Mouse (Mus musculus) heart, adult 2 months (tissue): ENCODE data around the gene Ttyh3. TPM values are rescaled to one million over a fixed set of nuclear protein-coding genes. Genes with fewer than 3 reads are reported as not detected.

Experiments used
- DNase-seq, 2 experiments: peaks; one replicate each; pipeline ENCODE4 v3.0.0; 2021
- H3K27ac ChIP-seq: fragments of 200-600 bp; 2 replicates; pipeline ENCODE4 v1.8.1; 2022
- H3K27me3 ChIP-seq: fragments of 200-500 bp; 2 replicates; pipeline ENCODE4 v1.6.1; 2012; ENCODE audit warnings: mild to moderate bottlenecking, low read length, inconsistent platforms, mixed read lengths; ENCODE audit not compliant: control insufficient read depth, insufficient read depth
- H3K36me3 ChIP-seq: fragments of 200-500 bp; 2 replicates; pipeline ENCODE4 v1.6.1; 2012; ENCODE audit warnings: low read length, inconsistent platforms; ENCODE audit not compliant: control insufficient read depth, insufficient read depth
- H3K4me1 ChIP-seq: fragments of 200-500 bp; 2 replicates; pipeline ENCODE4 v1.6.1; 2011; ENCODE audit warnings: low read length; ENCODE audit not compliant: control insufficient read depth, insufficient read depth
- H3K4me3 ChIP-seq: fragments of 200-600 bp; 2 replicates; pipeline ENCODE4 v1.8.1; 2022
- H3K79me2 ChIP-seq: fragments of 200-500 bp; replicated peaks from 2 replicates; pipeline ENCODE4 v1.6.1; 2012; ENCODE audit warnings: mild to moderate bottlenecking, inconsistent platforms, low read length, moderate library complexity, mixed read lengths; ENCODE audit not compliant: control insufficient read depth, insufficient read depth
- H3K9ac ChIP-seq: fragments of 200-500 bp; 2 replicates; pipeline ENCODE4 v1.6.1; 2012; ENCODE audit warnings: low read depth, mild to moderate bottlenecking, control low read depth, inconsistent platforms, low read length, mixed read lengths
- CTCF ChIP-seq: fragments of 200-600 bp; IDR thresholded peaks from 2 replicates; pipeline ENCODE4 v1.8.1; 2022; ENCODE audit warnings: antibody characterized with exemption, mild to moderate bottlenecking, moderate library complexity
- EP300 ChIP-seq: fragments of 200-500 bp; IDR thresholded peaks from 2 replicates; pipeline ENCODE4 v1.6.1; 2011; ENCODE audit warnings: low read depth, low read length, control low read depth; ENCODE audit not compliant: insufficient read depth
- POLR2A ChIP-seq: fragments of 200-500 bp; IDR thresholded peaks from 2 replicates; pipeline ENCODE4 v1.6.1; 2011; ENCODE audit warnings: mild to moderate bottlenecking, low read depth, low read length, control low read depth; ENCODE audit not compliant: insufficient read depth
- WGBS: fragments of 180-500 bp; shearing (Covaris S2); methylation state at CpG from one replicate; pipeline ENCODE4 v1.1.7; 2018; 5-methylcytosine and 5-hydroxymethylcytosine counted together
- intact Hi-C: fragments of 180-260 bp; cut with DNase I; formaldehyde crosslinking; loops from one replicate; pipeline ENCODE4 v1.15.1; 2025
- polyA plus RNA-seq: library from polyadenylated mRNA; depleted of rRNA; stranded (reverse); fragments of >200 nt; gene quantifications from 2 replicates; pipeline ENCODE4 v1.2.3, GENCODE M21; 2012
- total RNA-seq, 2 experiments: library from RNA; stranded (reverse); gene quantifications; 2 replicates each; pipeline ENCODE4 v1.2.3; 2021

Gene Ttyh3
- total and polyA plus RNA-seq, 3 experiments, result 10.6 to 14.6 (median 11.0) TPM

GRCm38 (mm10) chr5:140647821-140648518, 861 bp downstream of the Ttyh3 start:
- no peaks in the 10 kb centered on the region for H3K27me3 ChIP-seq
- DNase-seq, result peak; percentile 44 to 59
- 3% methylated on average over 13 of the region's 13 CpGs for WGBS
- no peaks in the 10 kb centered on the region for H3K36me3 ChIP-seq
- TF ChIP-seq EP300 (no peak), POLR2A (no peak), CTCF (no peak)
- peaks cover 7% of the 10 kb centered on the region for H3K4me1 ChIP-seq
- no peaks in the 10 kb centered on the region for H3K79me2 ChIP-seq
- intact Hi-C loops, result loop anchor here (10.0 kb wide), 1 partner anchor 177 kb away; no protein-coding TSS in a partner anchor
- H3K4me3 ChIP-seq, result peak overlapping the region; percentile 98
- H3K27ac ChIP-seq, result peak overlapping the region; percentile 88
- H3K9ac ChIP-seq, result peak overlapping the region; percentile 92

- 73% methylated on average over 13 of the region's 13 CpGs for WGBS
- no peak overlapping the region for H3K4me3 ChIP-seq
- DNase-seq, result no peak
- TF ChIP-seq POLR2A, result no peak
- no peak for TF ChIP-seq CTCF
- TF ChIP-seq EP300, result no peak
- no peaks in the 10 kb centered on the region for H3K36me3 ChIP-seq
- peaks cover 5% of the 10 kb centered on the region for H3K4me1 ChIP-seq
- H3K79me2 ChIP-seq, result no peaks in the 10 kb centered on the region
- no peak overlapping the region for H3K27ac ChIP-seq
- H3K9ac ChIP-seq, result no peak overlapping the region
- intact Hi-C loops, result loop anchor here (10.0 kb wide), 1 partner anchor 178 kb away; no protein-coding TSS in a partner anchor
- no peaks in the 10 kb centered on the region for H3K27me3 ChIP-seq
Measured at GRCm38 (mm10) chr5:140647031-140647760, 1.6 kb downstream of the Ttyh3 start.

DNA sequence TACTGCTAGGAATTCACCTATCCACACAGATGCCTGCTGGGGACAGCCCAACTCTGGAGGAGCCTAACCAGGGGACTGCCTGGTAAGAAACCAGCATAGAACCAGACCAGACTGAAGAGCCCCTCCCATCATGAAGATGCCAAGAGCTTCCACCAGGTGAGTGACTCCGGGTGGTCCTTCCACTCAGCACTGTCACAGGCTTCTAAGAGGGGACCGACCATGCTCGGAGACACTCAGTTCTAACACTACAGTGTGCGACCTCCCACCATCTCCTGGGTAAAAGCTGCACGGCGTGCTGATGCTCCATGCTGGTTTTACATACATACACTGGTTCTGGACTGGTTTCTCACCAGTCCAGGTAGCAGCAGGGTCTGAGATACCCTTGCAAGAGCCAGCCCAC, 2.7 kb downstream of the Ttyh3 start:
- H3K4me1 ChIP-seq, result peaks cover 8% of the 10 kb centered on the region
- H3K27me3 ChIP-seq, result no peaks in the 10 kb centered on the region
- WGBS, result 90% methylated on average over 6 of the region's 6 CpGs
- TF ChIP-seq POLR2A (no peak), CTCF (no peak), EP300 (no peak)
- no peak overlapping the region for H3K9ac ChIP-seq
- no peaks in the 10 kb centered on the region for H3K36me3 ChIP-seq
- no peak for DNase-seq
- intact Hi-C loops, result loop anchor here (10.0 kb wide), 1 partner anchor 179 kb away; no protein-coding TSS in a partner anchor
- no peaks in the 10 kb centered on the region for H3K79me2 ChIP-seq
- H3K4me3 ChIP-seq, result no peak overlapping the region
- no peak overlapping the region for H3K27ac ChIP-seq

GRCm38 (mm10) chr5:140645454-140645853, 3.4 kb downstream of the Ttyh3 start:
- Histone ChIP-seq H3K27me3 (no peaks in the 10 kb centered on the region), H3K4me3 (no peak overlapping the region), H3K4me1 (peaks cover 13% of the 10 kb centered on the region), H3K9ac (no peak overlapping the region), H3K36me3 (no peaks in the 10 kb centered on the region), H3K27ac (peak overlapping the region; percentile 36; the same call in 1 of the 2 replicates), H3K79me2 (no peaks in the 10 kb centered on the region; the same call in 1 of the 2 replicates)
- TF ChIP-seq POLR2A (no peak), EP300 (no peak), CTCF (no peak)
- no peak for DNase-seq
- intact Hi-C loops, result loop anchor here (10.0 kb wide), 1 partner anchor 179 kb away; no protein-coding TSS in a partner anchor
- 85% methylated on average over 4 of the region's 4 CpGs for WGBS

- Histone ChIP-seq H3K36me3 (no peaks in the 10 kb centered on the region), H3K4me3 (no peak overlapping the region), H3K27ac (peak overlapping the region; percentile 36; the same call in 1 of the 2 replicates), H3K4me1 (peaks cover 16% of the 10 kb centered on the region), H3K27me3 (no peaks in the 10 kb centered on the region), H3K79me2 (no peaks in the 10 kb centered on the region; the same call in 1 of the 2 replicates), H3K9ac (no peak overlapping the region)
- WGBS, result 21% methylated on average over 15 of the region's 15 CpGs
- TF ChIP-seq POLR2A, result no peak
- TF ChIP-seq EP300, result no peak
- no peak for TF ChIP-seq CTCF
- DNase-seq, result peak in 1 of 2 experiments; percentile 50
- intact Hi-C loops, result loop anchor here (10.0 kb wide), 1 partner anchor 180 kb away; no protein-coding TSS in a partner anchor
Measured at GRCm38 (mm10) chr5:140644702-140645201, 4.1 kb downstream of the Ttyh3 start.
